Mouse (Mus musculus) layer of hippocampus, postnatal 10 days (tissue): ENCODE data around the gene Ube2cbp. TPM values are rescaled to one million over a fixed set of nuclear protein-coding genes. Genes with fewer than 3 reads are reported as not detected.

Experiments
- total RNA-seq, 2 experiments: library from RNA; stranded (reverse); gene quantifications; 2 replicates each; pipeline ENCODE4 v1.2.3; 2021

Gene Ube2cbp
- total RNA-seq, 2 experiments from 2014 or later = 3.8 to 3.9 TPM

Other genes with a start within 250 kb of the Ube2cbp start
- gene Dop1a, start 2.2 kb upstream of the Ube2cbp start, total RNA-seq = 10 to 100 TPM; 53.0 to 56.4 TPM
- gene Pgm3, start 106.9 kb upstream of the Ube2cbp start, total RNA-seq = 10 to 100 TPM; 21.3 to 23.4 TPM
- gene Rwdd2a, start 107.0 kb upstream of the Ube2cbp start, total RNA-seq = 10 to 100 TPM; 38.2 to 41.7 TPM
- gene Me1, start 231.0 kb upstream of the Ube2cbp start, total RNA-seq = 10 to 100 TPM; 95.4 to 98.5 TPM